Mouse (Mus musculus): Measurements from ENCODE around the gene Rragc. TPM values are rescaled to one million over a fixed set of nuclear protein-coding genes. Genes with fewer than 3 reads are reported as not detected.
"Not testable (repeated sequence)": the region's sequence is repeated elsewhere in the genome, so short reads cannot be mapped to it uniquely, and the experiment has no call there.

Rragc gene
- total and polyA plus RNA-seq, 2 experiments from 2014 or later = 38.1 to 41.9 TPM

GRCm38 (mm10) chr4:123939838-123940237 is 22.6 kb downstream of the Rragc start:
- Histone ChIP-seq H3K9me3 (ENCODE audit: low read length) (no peaks in the 10 kb centered on the region), H3K4me2 (ENCODE audit: low read depth, low read length, poor library complexity, severe bottlenecking) (no peak overlapping the region), H3K36me3 (ENCODE audit: insufficient read depth, low read length) (peaks cover 15% of the 10 kb centered on the region), H3K9ac (replicated peaks; ENCODE audit: low read length, poor library complexity, severe bottlenecking) (no peak overlapping the region), H3K27ac (ENCODE audit: low read depth, low read length) (no peak overlapping the region), H3K4me1 (ENCODE audit: insufficient read depth, low read length) (no peaks in the 10 kb centered on the region), H3K27me3 (ENCODE audit: insufficient read depth, low read length) (no peaks in the 10 kb centered on the region), H3K4me3 (ENCODE audit: low read depth, low read length) (no peak overlapping the region)
- DNase-seq (ENCODE audit: low spot score) (peak; percentile 89), ATAC-seq (ENCODE audit: low FRiP score) (no peak)
- 4% methylated on average over 4 of the region's 4 CpGs for WGBS
- peak; percentile 94 for TF ChIP-seq CTCF (IDR thresholded peaks at IDR 0.05)

GRCm38 (mm10) chr4:123940878-123941277 is 23.6 kb downstream of the Rragc start:
- not testable (repeated sequence) for H3K4me2 ChIP-seq (ENCODE audit: low read depth, low read length, poor library complexity, severe bottlenecking); DNase-seq (ENCODE audit: low spot score); H3K4me3 ChIP-seq (ENCODE audit: low read depth, low read length); H3K27me3 ChIP-seq (ENCODE audit: insufficient read depth, low read length); H3K4me1 ChIP-seq (ENCODE audit: insufficient read depth, low read length); H3K27ac ChIP-seq (ENCODE audit: low read depth, low read length); H3K9me3 ChIP-seq (ENCODE audit: low read length); ATAC-seq (ENCODE audit: low FRiP score); H3K9ac ChIP-seq (replicated peaks; ENCODE audit: low read length, poor library complexity, severe bottlenecking)
- WGBS = 85% methylated on average over 7 of the region's 7 CpGs
- H3K36me3 ChIP-seq (ENCODE audit: insufficient read depth, low read length) = peaks cover 14% of the 10 kb centered on the region

- DNase-seq (ENCODE audit: low spot score) (no peak), ATAC-seq (ENCODE audit: low FRiP score) (no peak)
- no peak overlapping the region for H3K4me3 ChIP-seq (ENCODE audit: low read depth, low read length)
- 86% methylated on average over 4 of the region's 4 CpGs for WGBS
- no peak overlapping the region for H3K27ac ChIP-seq (ENCODE audit: low read depth, low read length)
- no peaks in the 10 kb centered on the region for H3K36me3 ChIP-seq (ENCODE audit: insufficient read depth, low read length)
- H3K9me3 ChIP-seq (ENCODE audit: low read length) = no peaks in the 10 kb centered on the region
- no peaks in the 10 kb centered on the region for H3K4me1 ChIP-seq (ENCODE audit: insufficient read depth, low read length)
- H3K9ac ChIP-seq (replicated peaks; ENCODE audit: low read length, poor library complexity, severe bottlenecking) = no peak overlapping the region
- no peaks in the 10 kb centered on the region for H3K27me3 ChIP-seq (ENCODE audit: insufficient read depth, low read length)
- TF ChIP-seq CTCF (IDR thresholded peaks at IDR 0.05) = no peak
- no peak overlapping the region for H3K4me2 ChIP-seq (ENCODE audit: low read depth, low read length, poor library complexity, severe bottlenecking)
Observed at GRCm38 (mm10) chr4:123946701-123947100, 29.5 kb downstream of the Rragc start.

GRCm38 (mm10) chr4:123947149-123947548 is 29.9 kb downstream of the Rragc start:
- WGBS = 49% methylated on average over 5 of the region's 5 CpGs
- H3K9me3 ChIP-seq (ENCODE audit: low read length) = no peaks in the 10 kb centered on the region

GRCm38 (mm10) chr4:123948901-123949300 is 31.7 kb downstream of the Rragc start:
- no peak overlapping the region for H3K4me3 ChIP-seq (ENCODE audit: low read depth, low read length)
- DNase-seq (ENCODE audit: low spot score) (no peak), ATAC-seq (ENCODE audit: low FRiP score) (no peak)
- no peak overlapping the region for H3K27ac ChIP-seq (ENCODE audit: low read depth, low read length)
- H3K27me3 ChIP-seq (ENCODE audit: insufficient read depth, low read length) = no peaks in the 10 kb centered on the region
- no peak for TF ChIP-seq CTCF (IDR thresholded peaks at IDR 0.05)
- H3K36me3 ChIP-seq (ENCODE audit: insufficient read depth, low read length) = no peaks in the 10 kb centered on the region
- no peak overlapping the region for H3K9ac ChIP-seq (replicated peaks; ENCODE audit: low read length, poor library complexity, severe bottlenecking)
- H3K4me2 ChIP-seq (ENCODE audit: low read depth, low read length, poor library complexity, severe bottlenecking) = no peak overlapping the region
- no peaks in the 10 kb centered on the region for H3K9me3 ChIP-seq (ENCODE audit: low read length)
- no peaks in the 10 kb centered on the region for H3K4me1 ChIP-seq (ENCODE audit: insufficient read depth, low read length)
- whole genome bisulfite sequencing = 72% methylated on average over 6 of the region's 6 CpGs

More at GRCm38 (mm10) chr4:123947149-123947548, 29.9 kb downstream of the Rragc start:
- H3K4me1 ChIP-seq (ENCODE audit: insufficient read depth, low read length) = no peaks in the 10 kb centered on the region
- no peak overlapping the region for H3K9ac ChIP-seq (replicated peaks; ENCODE audit: low read length, poor library complexity, severe bottlenecking)
- H3K36me3 ChIP-seq (ENCODE audit: insufficient read depth, low read length) = no peaks in the 10 kb centered on the region
- H3K27ac ChIP-seq (ENCODE audit: low read depth, low read length) = no peak overlapping the region
- peak; percentile 20 for TF ChIP-seq CTCF (IDR thresholded peaks at IDR 0.05)
- H3K4me3 ChIP-seq (ENCODE audit: low read depth, low read length) = no peak overlapping the region
- no peak for ATAC-seq (ENCODE audit: low FRiP score)
- DNase-seq (ENCODE audit: low spot score) = no peak
- H3K4me2 ChIP-seq (ENCODE audit: low read depth, low read length, poor library complexity, severe bottlenecking) = no peak overlapping the region
- H3K27me3 ChIP-seq (ENCODE audit: insufficient read depth, low read length) = no peaks in the 10 kb centered on the region

- no peak for TF ChIP-seq CTCF (IDR thresholded peaks at IDR 0.05)
- H3K36me3 ChIP-seq (ENCODE audit: insufficient read depth, low read length) = no peaks in the 10 kb centered on the region
- H3K27ac ChIP-seq (ENCODE audit: low read depth, low read length) = no peak overlapping the region
- 82% methylated on average over 10 of the region's 10 CpGs for WGBS
- no peak overlapping the region for H3K4me2 ChIP-seq (ENCODE audit: low read depth, low read length, poor library complexity, severe bottlenecking)
- no peaks in the 10 kb centered on the region for H3K9me3 ChIP-seq (ENCODE audit: low read length)
- no peak overlapping the region for H3K4me3 ChIP-seq (ENCODE audit: low read depth, low read length)
- ATAC-seq (ENCODE audit: low FRiP score) = no peak
- no peaks in the 10 kb centered on the region for H3K27me3 ChIP-seq (ENCODE audit: insufficient read depth, low read length)
- H3K9ac ChIP-seq (replicated peaks; ENCODE audit: low read length, poor library complexity, severe bottlenecking) = no peak overlapping the region
- DNase-seq (ENCODE audit: low spot score) = no peak
- H3K4me1 ChIP-seq (ENCODE audit: insufficient read depth, low read length) = no peaks in the 10 kb centered on the region
Observed at GRCm38 (mm10) chr4:123949649-123950048, 32.4 kb downstream of the Rragc start.
